Mouse (Mus musculus): ENCODE results near the gene Gm21891.
"Not testable (repeated sequence)": the region's sequence is repeated elsewhere in the genome, so short reads cannot be mapped to it uniquely, and the experiment has no call there.

Gm21891 gene

GRCm38 (mm10) chrY:13133392-13133791 is at the start of gene Gm21891:
TSS of gene Gm21891 (minus strand) at chrY:13133492.
- DNase-seq (ENCODE audit: low read depth, low spot score): not testable (repeated sequence)

- not testable (repeated sequence) for DNase-seq (ENCODE audit: low read depth, low spot score)
Measured at GRCm38 (mm10) chrY:13161668-13162067, 28.4 kb upstream of the Gm21891 start, which contains the start of gene Gm21425. TSS of gene Gm21425 (plus strand) at chrY:13161968.

All from brain, embryonic 18.5 days (tissue).